Mouse (Mus musculus): ENCODE measurements around the gene Kcnn3. TPM values are rescaled to one million over a fixed set of nuclear protein-coding genes. Genes with fewer than 3 reads are reported as not detected.
A peak's percentile ranks its signal among the peaks of the same experiment; 100 is the strongest.

Gene Kcnn3
- polyA plus RNA-seq, 1 experiment from 2014 or later: 9.0 TPM

DNA sequence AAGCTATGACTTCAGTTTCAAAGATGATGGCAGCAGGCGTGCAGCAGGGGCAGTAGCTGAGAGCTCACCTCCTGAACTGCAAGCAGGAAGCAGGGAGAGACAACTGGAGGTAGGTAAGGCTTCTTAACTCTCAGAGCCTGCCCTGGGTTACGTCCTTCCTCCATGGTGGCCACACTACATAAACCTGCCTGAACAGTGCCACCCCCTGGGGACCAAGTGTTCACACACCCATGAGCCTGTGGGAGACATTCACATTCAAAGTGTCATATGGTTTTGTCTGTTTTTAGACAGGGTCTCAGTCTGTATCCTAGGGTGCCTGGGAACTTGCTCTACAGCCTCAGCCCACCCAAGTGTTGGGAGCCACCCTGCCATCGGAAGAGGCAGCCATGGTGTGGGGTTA, 29.2 kb upstream of the Kcnn3 start:
- no peaks in the 10 kb centered on the region for H3K4me1 ChIP-seq (ENCODE audit: control insufficient read depth, insufficient read depth, low read depth, low read length)
- H3K27ac ChIP-seq (ENCODE audit: low read depth, low read length): no peak overlapping the region
- no peak for ATAC-seq
- no peaks in the 10 kb centered on the region for H3K9me3 ChIP-seq (ENCODE audit: control insufficient read depth, low read length)
- no peak overlapping the region for H3K9ac ChIP-seq (ENCODE audit: low read depth, low read length)
- H3K36me3 ChIP-seq (ENCODE audit: control insufficient read depth, insufficient read depth, low read length): no peaks in the 10 kb centered on the region
- H3K4me3 ChIP-seq (ENCODE audit: low read length): no peak overlapping the region
- H3K27me3 ChIP-seq (replicated peaks; ENCODE audit: control insufficient read depth, insufficient read depth, low read length): no peaks in the 10 kb centered on the region
- 84% methylated on average over 3 of the region's 3 CpGs for WGBS
- no peak overlapping the region for H3K4me2 ChIP-seq (ENCODE audit: low read length)

DNA sequence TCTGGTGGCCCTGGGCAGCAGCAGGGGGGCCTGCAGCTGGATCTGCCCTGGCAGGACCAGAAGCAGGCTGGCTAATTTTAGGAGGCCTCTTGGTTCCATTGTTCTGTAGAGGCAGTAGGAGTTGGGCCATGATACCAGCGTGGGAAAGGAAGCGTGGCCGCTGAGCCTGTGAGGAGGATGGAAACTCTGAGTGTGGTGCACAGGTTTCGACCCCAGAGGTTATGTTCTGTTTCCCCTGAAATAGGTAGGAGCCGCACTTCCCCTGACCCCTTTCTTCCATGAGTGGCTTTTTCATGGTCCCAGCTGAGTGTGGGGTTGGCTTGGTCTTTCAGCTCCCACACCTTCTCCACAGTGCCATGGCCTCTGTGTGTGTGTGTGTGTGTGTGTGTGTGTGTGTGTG, 28.4 kb upstream of the Kcnn3 start:
- Histone ChIP-seq H3K4me2 (ENCODE audit: low read length) (no peak overlapping the region), H3K9me3 (ENCODE audit: control insufficient read depth, low read length) (no peaks in the 10 kb centered on the region), H3K9ac (ENCODE audit: low read depth, low read length) (no peak overlapping the region), H3K27ac (ENCODE audit: low read depth, low read length) (no peak overlapping the region), H3K27me3 (replicated peaks; ENCODE audit: control insufficient read depth, insufficient read depth, low read length) (no peaks in the 10 kb centered on the region), H3K4me3 (ENCODE audit: low read length) (no peak overlapping the region), H3K4me1 (ENCODE audit: control insufficient read depth, insufficient read depth, low read depth, low read length) (no peaks in the 10 kb centered on the region), H3K36me3 (ENCODE audit: control insufficient read depth, insufficient read depth, low read length) (no peaks in the 10 kb centered on the region)
- 93% methylated on average over 5 of the region's 5 CpGs for whole genome bisulfite sequencing
- ATAC-seq: no peak

DNA sequence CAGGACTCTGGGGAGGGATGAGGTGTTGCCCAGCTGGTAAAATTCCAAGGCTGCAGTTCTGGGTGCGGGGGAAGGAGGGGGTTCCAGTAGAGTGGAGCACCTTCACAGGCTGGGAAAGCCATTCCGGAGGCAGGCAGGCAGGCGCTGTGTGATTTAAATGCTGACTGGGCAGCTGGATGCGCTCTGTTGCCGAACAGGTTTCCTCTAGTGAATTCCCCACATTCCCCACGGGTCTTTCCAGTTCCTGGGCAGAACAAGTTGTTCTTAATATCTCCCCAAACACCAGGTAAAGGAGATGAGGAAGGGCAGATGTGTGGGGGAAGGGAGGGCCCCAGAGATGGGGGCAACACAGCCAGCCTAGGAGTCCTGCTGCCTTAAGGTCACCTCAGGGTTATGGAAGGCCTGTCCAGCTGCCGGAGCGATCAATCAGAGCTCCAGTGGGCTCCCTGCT, 27.2 kb upstream of the Kcnn3 start:
- H3K9me3 ChIP-seq (ENCODE audit: control insufficient read depth, low read length): no peaks in the 10 kb centered on the region
- no peaks in the 10 kb centered on the region for H3K36me3 ChIP-seq (ENCODE audit: control insufficient read depth, insufficient read depth, low read length)
- H3K4me3 ChIP-seq (ENCODE audit: low read length): no peak overlapping the region
- H3K9ac ChIP-seq (ENCODE audit: low read depth, low read length): no peak overlapping the region
- H3K27me3 ChIP-seq (replicated peaks; ENCODE audit: control insufficient read depth, insufficient read depth, low read length): no peaks in the 10 kb centered on the region
- H3K4me2 ChIP-seq (ENCODE audit: low read length): no peak overlapping the region
- no peak for ATAC-seq
- no peak overlapping the region for H3K27ac ChIP-seq (ENCODE audit: low read depth, low read length)
- H3K4me1 ChIP-seq (ENCODE audit: control insufficient read depth, insufficient read depth, low read depth, low read length): no peaks in the 10 kb centered on the region
- WGBS: 48% methylated on average over 8 of the region's 8 CpGs

DNA sequence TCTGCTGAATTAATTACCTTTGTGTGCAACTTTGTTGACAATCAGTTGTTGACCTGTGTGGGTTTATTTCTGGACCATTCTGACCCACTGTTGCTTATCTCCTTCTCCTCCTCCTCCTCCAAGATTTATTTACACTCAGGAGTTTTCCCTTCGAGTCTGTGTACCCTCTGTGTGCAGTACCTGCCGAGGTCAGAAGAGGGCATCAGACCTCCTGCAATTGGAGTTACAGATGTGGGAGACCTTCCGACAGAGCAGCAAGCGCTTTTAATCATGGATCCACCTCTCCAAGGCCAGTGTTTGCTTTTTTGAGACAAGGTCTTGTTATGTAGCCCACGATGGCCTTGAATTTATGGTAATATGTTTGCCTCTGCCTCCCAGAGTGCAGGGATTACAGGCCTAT, 25.3 kb upstream of the Kcnn3 start:
- Histone ChIP-seq H3K9me3 (ENCODE audit: control insufficient read depth, low read length) (no peaks in the 10 kb centered on the region), H3K36me3 (ENCODE audit: control insufficient read depth, insufficient read depth, low read length) (no peaks in the 10 kb centered on the region), H3K4me3 (ENCODE audit: low read length) (no peak overlapping the region), H3K4me2 (ENCODE audit: low read length) (no peak overlapping the region), H3K9ac (ENCODE audit: low read depth, low read length) (no peak overlapping the region), H3K27ac (ENCODE audit: low read depth, low read length) (no peak overlapping the region), H3K4me1 (ENCODE audit: control insufficient read depth, insufficient read depth, low read depth, low read length) (no peaks in the 10 kb centered on the region), H3K27me3 (replicated peaks; ENCODE audit: control insufficient read depth, insufficient read depth, low read length) (no peaks in the 10 kb centered on the region)
- ATAC-seq: no peak
- 90% methylated on average over 5 of the region's 5 CpGs for WGBS

DNA sequence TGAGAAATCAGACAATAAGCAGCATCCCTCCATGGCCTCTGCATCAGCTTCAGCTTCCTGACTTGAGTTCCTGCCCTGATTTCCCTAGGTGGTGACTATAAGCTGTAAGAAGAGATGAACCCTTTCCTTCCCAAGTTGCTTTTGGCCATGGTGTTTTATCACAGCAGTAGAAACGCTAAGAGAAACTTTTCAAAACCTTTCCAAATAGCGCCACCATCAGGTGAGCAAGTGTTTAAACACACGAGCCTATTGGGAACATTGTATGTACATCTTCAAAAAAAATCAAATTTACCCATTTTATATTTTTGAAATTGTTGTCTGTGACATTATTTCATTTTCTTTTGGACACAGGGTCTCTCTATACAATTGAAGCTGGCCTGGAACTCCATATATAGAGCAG, 23.6 kb upstream of the Kcnn3 start:
- no peaks in the 10 kb centered on the region for H3K27me3 ChIP-seq (replicated peaks; ENCODE audit: control insufficient read depth, insufficient read depth, low read length)
- no peak overlapping the region for H3K4me2 ChIP-seq (ENCODE audit: low read length)
- no peak overlapping the region for H3K4me3 ChIP-seq (ENCODE audit: low read length)
- H3K9me3 ChIP-seq (ENCODE audit: control insufficient read depth, low read length): no peaks in the 10 kb centered on the region
- ATAC-seq: no peak
- no peaks in the 10 kb centered on the region for H3K4me1 ChIP-seq (ENCODE audit: control insufficient read depth, insufficient read depth, low read depth, low read length)
- H3K36me3 ChIP-seq (ENCODE audit: control insufficient read depth, insufficient read depth, low read length): no peaks in the 10 kb centered on the region
- WGBS: 68% methylated on average over 3 of the region's 3 CpGs
- H3K9ac ChIP-seq (ENCODE audit: low read depth, low read length): no peak overlapping the region
- no peak overlapping the region for H3K27ac ChIP-seq (ENCODE audit: low read depth, low read length)

DNA sequence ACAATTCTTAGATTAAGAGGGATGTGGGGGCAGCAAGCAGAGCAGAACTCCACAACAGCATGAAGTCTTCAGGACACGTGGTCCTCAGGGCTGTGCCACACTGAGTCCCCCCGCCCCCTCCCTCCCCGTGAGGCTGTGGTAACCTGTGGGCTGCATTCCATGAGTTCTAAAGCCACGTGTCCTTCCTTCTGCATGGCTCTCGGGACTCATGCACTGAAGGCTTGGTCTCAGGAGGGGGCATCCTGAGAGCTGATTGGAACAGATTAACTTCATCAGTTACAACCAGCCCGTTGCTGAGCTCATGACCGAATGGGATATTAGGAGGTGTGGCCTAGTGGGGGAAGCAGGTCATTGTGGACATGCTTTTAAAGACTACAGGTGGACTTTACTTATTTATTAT, 20.3 kb upstream of the Kcnn3 start:
- no peaks in the 10 kb centered on the region for H3K4me1 ChIP-seq (ENCODE audit: control insufficient read depth, insufficient read depth, low read depth, low read length)
- no peak for ATAC-seq
- H3K9ac ChIP-seq (ENCODE audit: low read depth, low read length): no peak overlapping the region
- no peak overlapping the region for H3K4me3 ChIP-seq (ENCODE audit: low read length)
- no peaks in the 10 kb centered on the region for H3K9me3 ChIP-seq (ENCODE audit: control insufficient read depth, low read length)
- no peak overlapping the region for H3K27ac ChIP-seq (ENCODE audit: low read depth, low read length)
- WGBS: 65% methylated on average over 5 of the region's 7 CpGs
- no peaks in the 10 kb centered on the region for H3K27me3 ChIP-seq (replicated peaks; ENCODE audit: control insufficient read depth, insufficient read depth, low read length)
- no peak overlapping the region for H3K4me2 ChIP-seq (ENCODE audit: low read length)
- H3K36me3 ChIP-seq (ENCODE audit: control insufficient read depth, insufficient read depth, low read length): no peaks in the 10 kb centered on the region

DNA sequence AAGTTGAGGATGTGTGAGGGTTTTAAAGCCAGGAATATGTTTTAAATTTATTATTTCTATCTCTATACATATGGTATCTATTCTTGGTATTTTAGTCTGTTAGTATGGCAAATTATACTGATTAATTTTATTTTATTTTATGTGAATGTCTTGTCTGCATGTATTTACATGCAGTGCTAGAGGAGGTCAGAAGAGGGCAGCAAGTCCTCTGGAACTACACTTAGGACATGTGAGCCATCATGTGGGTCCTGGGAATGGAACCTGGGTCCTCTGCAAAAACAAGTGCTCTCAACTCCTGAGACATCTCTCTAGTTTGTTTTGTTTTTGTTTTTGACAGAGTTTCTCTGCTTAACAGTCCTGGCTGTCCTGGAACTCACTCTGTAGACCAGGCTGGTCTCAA, 18.5 kb upstream of the Kcnn3 start:
- Histone ChIP-seq H3K27me3 (replicated peaks; ENCODE audit: control insufficient read depth, insufficient read depth, low read length) (no peaks in the 10 kb centered on the region), H3K4me3 (ENCODE audit: low read length) (no peak overlapping the region), H3K4me1 (ENCODE audit: control insufficient read depth, insufficient read depth, low read depth, low read length) (no peaks in the 10 kb centered on the region), H3K36me3 (ENCODE audit: control insufficient read depth, insufficient read depth, low read length) (no peaks in the 10 kb centered on the region), H3K27ac (ENCODE audit: low read depth, low read length) (no peak overlapping the region), H3K9me3 (ENCODE audit: control insufficient read depth, low read length) (no peaks in the 10 kb centered on the region), H3K9ac (ENCODE audit: low read depth, low read length) (no peak overlapping the region), H3K4me2 (ENCODE audit: low read length) (no peak overlapping the region)
- ATAC-seq: no peak

DNA sequence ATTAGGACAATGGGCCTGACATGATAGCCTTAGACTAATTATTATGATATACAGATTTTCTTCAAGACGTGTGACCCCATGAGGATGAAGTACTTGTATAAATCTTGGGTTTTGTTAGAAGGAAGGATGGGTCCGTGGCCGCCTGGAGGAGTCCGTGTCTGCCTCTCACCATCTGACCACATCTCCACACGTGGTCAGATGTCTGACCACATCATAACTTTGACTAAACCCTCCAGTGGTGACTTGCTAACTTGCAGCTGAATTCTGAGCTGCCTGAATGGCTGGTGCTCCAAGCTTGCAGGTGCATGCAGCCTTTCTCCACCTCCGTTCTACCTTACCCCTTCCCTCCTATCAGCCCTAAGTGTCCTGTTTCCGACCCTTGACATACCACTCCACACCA, 17.4 kb upstream of the Kcnn3 start:
- no peak overlapping the region for H3K27ac ChIP-seq (ENCODE audit: low read depth, low read length)
- no peak for ATAC-seq

DNA sequence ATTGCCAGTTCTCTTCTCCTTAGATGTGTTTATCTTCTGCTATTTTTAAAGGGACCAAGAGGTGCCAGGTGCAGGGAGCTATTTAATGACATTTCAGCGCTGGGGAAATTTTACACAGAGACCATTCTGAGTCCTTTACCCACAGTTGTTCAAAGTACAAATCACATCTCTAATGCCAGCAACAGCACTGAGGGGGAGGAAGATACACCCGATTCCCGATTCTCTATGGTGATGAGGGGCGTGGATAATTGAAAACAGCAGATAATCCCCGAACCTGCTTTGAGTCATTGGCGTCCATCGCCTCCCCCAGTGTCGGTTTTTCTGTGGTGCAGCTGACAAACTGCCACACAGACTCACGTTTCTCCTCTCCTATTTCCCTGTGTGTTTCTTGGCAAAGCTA, 11.9 kb upstream of the Kcnn3 start:
- Histone ChIP-seq H3K36me3 (ENCODE audit: control insufficient read depth, insufficient read depth, low read length) (no peaks in the 10 kb centered on the region), H3K27me3 (replicated peaks; ENCODE audit: control insufficient read depth, insufficient read depth, low read length) (no peaks in the 10 kb centered on the region), H3K4me1 (ENCODE audit: control insufficient read depth, insufficient read depth, low read depth, low read length) (peaks cover 8% of the 10 kb centered on the region), H3K27ac (ENCODE audit: low read depth, low read length) (no peak overlapping the region), H3K9ac (ENCODE audit: low read depth, low read length) (no peak overlapping the region), H3K4me2 (ENCODE audit: low read length) (no peak overlapping the region), H3K4me3 (ENCODE audit: low read length) (no peak overlapping the region), H3K9me3 (ENCODE audit: control insufficient read depth, low read length) (no peaks in the 10 kb centered on the region)
- WGBS: 26% methylated on average over 9 of the region's 9 CpGs
- no peak for ATAC-seq

More for the DNA sequence above, 17.4 kb upstream of the Kcnn3 start:
- 84% methylated on average over 7 of the region's 7 CpGs for WGBS
- H3K9ac ChIP-seq (ENCODE audit: low read depth, low read length): no peak overlapping the region
- no peaks in the 10 kb centered on the region for H3K9me3 ChIP-seq (ENCODE audit: control insufficient read depth, low read length)
- no peaks in the 10 kb centered on the region for H3K27me3 ChIP-seq (replicated peaks; ENCODE audit: control insufficient read depth, insufficient read depth, low read length)
- no peaks in the 10 kb centered on the region for H3K4me1 ChIP-seq (ENCODE audit: control insufficient read depth, insufficient read depth, low read depth, low read length)
- H3K4me2 ChIP-seq (ENCODE audit: low read length): no peak overlapping the region
- H3K36me3 ChIP-seq (ENCODE audit: control insufficient read depth, insufficient read depth, low read length): no peaks in the 10 kb centered on the region
- H3K4me3 ChIP-seq (ENCODE audit: low read length): no peak overlapping the region

DNA sequence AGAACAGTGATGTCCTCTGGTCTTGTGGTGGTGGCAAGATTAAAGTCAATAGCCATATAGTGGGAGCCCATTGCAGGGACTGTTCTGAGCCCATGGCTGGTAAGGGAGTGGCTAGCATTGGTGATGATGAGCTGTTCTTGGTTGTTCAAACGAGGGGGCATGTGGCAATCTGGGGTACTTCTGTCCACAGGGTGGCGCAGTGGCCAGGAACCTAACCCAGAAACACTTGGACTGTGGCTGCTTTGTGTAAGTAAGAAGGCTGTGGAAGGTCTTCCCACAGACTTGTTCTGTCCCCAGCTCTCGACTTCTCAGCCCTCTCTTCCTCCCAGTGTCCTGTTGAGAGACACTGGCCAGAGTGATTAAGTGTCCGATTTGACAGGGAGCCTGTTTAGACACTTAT, 9.0 kb upstream of the Kcnn3 start:
- H3K4me3 ChIP-seq (ENCODE audit: low read length): no peak overlapping the region
- H3K9ac ChIP-seq (ENCODE audit: low read depth, low read length): 0 out of 2 replicates have a peak overlapping the region, but pooled peaks have one; percentile 33
- H3K4me2 ChIP-seq (ENCODE audit: low read length): peak overlapping the region; percentile 42
- 22% methylated on average over 4 of the region's 4 CpGs for WGBS
- no peaks in the 10 kb centered on the region for H3K27me3 ChIP-seq (replicated peaks; ENCODE audit: control insufficient read depth, insufficient read depth, low read length)
- no peak overlapping the region for H3K27ac ChIP-seq (ENCODE audit: low read depth, low read length)
- no peaks in the 10 kb centered on the region for H3K9me3 ChIP-seq (ENCODE audit: control insufficient read depth, low read length)
- H3K4me1 ChIP-seq (ENCODE audit: control insufficient read depth, insufficient read depth, low read depth, low read length): peaks cover 8% of the 10 kb centered on the region
- no peaks in the 10 kb centered on the region for H3K36me3 ChIP-seq (ENCODE audit: control insufficient read depth, insufficient read depth, low read length)
- peak; percentile 71 for ATAC-seq
